Mouse (Mus musculus): ENCODE results near the gene Kcnn1. TPM values are rescaled to one million over a fixed set of nuclear protein-coding genes. Genes with fewer than 3 reads are reported as not detected.

The Kcnn1 gene
- polyA plus RNA-seq, 1 experiment from 2014 or later: 1.4 TPM

GRCm38 (mm10) chr8:70894385-70894720 lies 31.3 kb upstream of the Kcnn1 start:
- WGBS: 66% methylated on average over 2 of the region's 2 CpGs
- no peak for ATAC-seq (ENCODE audit: insufficient read depth, low FRiP score)
- H3K4me1 ChIP-seq (ENCODE audit: control insufficient read depth, insufficient read depth, low read length): peaks cover 21% of the 10 kb centered on the region

GRCm38 (mm10) chr8:70893656-70894384 lies 30.8 kb upstream of the Kcnn1 start:
- Histone ChIP-seq H3K4me1 (ENCODE audit: control insufficient read depth, insufficient read depth, low read length) (peaks cover 21% of the 10 kb centered on the region), H3K9ac (ENCODE audit: low read length) (no peak overlapping the region), H3K9me3 (replicated peaks; ENCODE audit: control insufficient read depth, low read length) (no peaks in the 10 kb centered on the region), H3K27me3 (ENCODE audit: control insufficient read depth, insufficient read depth, low read length) (peaks cover 29% of the 10 kb centered on the region), H3K27ac (ENCODE audit: low read length) (no peak overlapping the region), H3K4me3 (replicated peaks; ENCODE audit: low read length) (no peak overlapping the region), H3K36me3 (ENCODE audit: control insufficient read depth, insufficient read depth, low read length) (peaks cover 17% of the 10 kb centered on the region; the same call in 1 of the 2 replicates), H3K4me2 (ENCODE audit: low read depth, low read length) (no peak overlapping the region)
- ATAC-seq (ENCODE audit: insufficient read depth, low FRiP score): no peak
- 32% methylated on average over 12 of the region's 12 CpGs for WGBS

More at GRCm38 (mm10) chr8:70894385-70894720, 31.3 kb upstream of the Kcnn1 start:
- H3K9me3 ChIP-seq (replicated peaks; ENCODE audit: control insufficient read depth, low read length): no peaks in the 10 kb centered on the region
- peaks cover 17% of the 10 kb centered on the region; the same call in 1 of the 2 replicates for H3K36me3 ChIP-seq (ENCODE audit: control insufficient read depth, insufficient read depth, low read length)
- no peak overlapping the region for H3K4me2 ChIP-seq (ENCODE audit: low read depth, low read length)
- no peak overlapping the region for H3K9ac ChIP-seq (ENCODE audit: low read length)
- H3K27ac ChIP-seq (ENCODE audit: low read length): no peak overlapping the region
- no peak overlapping the region for H3K4me3 ChIP-seq (replicated peaks; ENCODE audit: low read length)
- H3K27me3 ChIP-seq (ENCODE audit: control insufficient read depth, insufficient read depth, low read length): peaks cover 29% of the 10 kb centered on the region

- Histone ChIP-seq H3K4me2 (ENCODE audit: low read depth, low read length) (peak overlapping the region; percentile 49), H3K9ac (ENCODE audit: low read length) (peak overlapping the region; percentile 63; the same call in 1 of the 2 replicates), H3K36me3 (ENCODE audit: control insufficient read depth, insufficient read depth, low read length) (peaks cover 17% of the 10 kb centered on the region; the same call in 1 of the 2 replicates), H3K4me1 (ENCODE audit: control insufficient read depth, insufficient read depth, low read length) (peaks cover 17% of the 10 kb centered on the region), H3K4me3 (replicated peaks; ENCODE audit: low read length) (peak overlapping the region; percentile 41), H3K27me3 (ENCODE audit: control insufficient read depth, insufficient read depth, low read length) (peaks cover 29% of the 10 kb centered on the region), H3K9me3 (replicated peaks; ENCODE audit: control insufficient read depth, low read length) (no peaks in the 10 kb centered on the region), H3K27ac (ENCODE audit: low read length) (no peak overlapping the region)
- ATAC-seq (ENCODE audit: insufficient read depth, low FRiP score): no peak
- whole genome bisulfite sequencing: 27% methylated on average over 20 of the region's 20 CpGs
Measured at GRCm38 (mm10) chr8:70892896-70893655, 30.0 kb upstream of the Kcnn1 start.

- Histone ChIP-seq H3K36me3 (ENCODE audit: control insufficient read depth, insufficient read depth, low read length) (peaks cover 17% of the 10 kb centered on the region; the same call in 1 of the 2 replicates), H3K4me3 (replicated peaks; ENCODE audit: low read length) (peak within 1 kb of the TSS; percentile 41), H3K27me3 (ENCODE audit: control insufficient read depth, insufficient read depth, low read length) (peaks cover 29% of the 10 kb centered on the region), H3K4me1 (ENCODE audit: control insufficient read depth, insufficient read depth, low read length) (peaks cover 16% of the 10 kb centered on the region), H3K27ac (ENCODE audit: low read length) (no peak within 1 kb of the TSS), H3K9ac (ENCODE audit: low read length) (peak within 1 kb of the TSS; percentile 63), H3K9me3 (replicated peaks; ENCODE audit: control insufficient read depth, low read length) (no peaks in the 10 kb centered on the region), H3K4me2 (ENCODE audit: low read depth, low read length) (peak within 1 kb of the TSS; percentile 49)
- no peak for ATAC-seq (ENCODE audit: insufficient read depth, low FRiP score)
- WGBS: 4% methylated on average over 79 of the region's 80 CpGs
Measured at GRCm38 (mm10) chr8:70892022-70892895, 29.2 kb upstream of the Kcnn1 start, which contains the start of gene Slc5a5. Gene Slc5a5, minus strand, starts transcription at chr8:70892757.

GRCm38 (mm10) chr8:70891356-70891755 lies 28.3 kb upstream of the Kcnn1 start:
- H3K27ac ChIP-seq (ENCODE audit: low read length): no peak overlapping the region
- peaks cover 15% of the 10 kb centered on the region for H3K4me1 ChIP-seq (ENCODE audit: control insufficient read depth, insufficient read depth, low read length)
- peaks cover 17% of the 10 kb centered on the region; the same call in 1 of the 2 replicates for H3K36me3 ChIP-seq (ENCODE audit: control insufficient read depth, insufficient read depth, low read length)
- H3K4me3 ChIP-seq (replicated peaks; ENCODE audit: low read length): peak overlapping the region; percentile 41
- H3K4me2 ChIP-seq (ENCODE audit: low read depth, low read length): peak overlapping the region; percentile 34
- no peaks in the 10 kb centered on the region for H3K9me3 ChIP-seq (replicated peaks; ENCODE audit: control insufficient read depth, low read length)
- H3K27me3 ChIP-seq (ENCODE audit: control insufficient read depth, insufficient read depth, low read length): peaks cover 29% of the 10 kb centered on the region
- WGBS: 10% methylated on average over 21 of the region's 21 CpGs
- 0 out of 2 replicates have a peak overlapping the region, but pooled peaks have one; percentile 63 for H3K9ac ChIP-seq (ENCODE audit: low read length)
- peak; percentile 82 for ATAC-seq (ENCODE audit: insufficient read depth, low FRiP score)

GRCm38 (mm10) chr8:70890656-70891055 lies 27.6 kb upstream of the Kcnn1 start:
- H3K4me2 ChIP-seq (ENCODE audit: low read depth, low read length): no peak overlapping the region
- peaks cover 17% of the 10 kb centered on the region; the same call in 1 of the 2 replicates for H3K36me3 ChIP-seq (ENCODE audit: control insufficient read depth, insufficient read depth, low read length)
- 93% methylated on average over 5 of the region's 5 CpGs for WGBS
- H3K9ac ChIP-seq (ENCODE audit: low read length): no peak overlapping the region
- no peak overlapping the region for H3K4me3 ChIP-seq (replicated peaks; ENCODE audit: low read length)
- peaks cover 29% of the 10 kb centered on the region for H3K27me3 ChIP-seq (ENCODE audit: control insufficient read depth, insufficient read depth, low read length)
- H3K4me1 ChIP-seq (ENCODE audit: control insufficient read depth, insufficient read depth, low read length): peaks cover 11% of the 10 kb centered on the region
- no peak overlapping the region for H3K27ac ChIP-seq (ENCODE audit: low read length)
- H3K9me3 ChIP-seq (replicated peaks; ENCODE audit: control insufficient read depth, low read length): no peaks in the 10 kb centered on the region
- ATAC-seq (ENCODE audit: insufficient read depth, low FRiP score): no peak

GRCm38 (mm10) chr8:70887669-70888068 lies 24.6 kb upstream of the Kcnn1 start:
- H3K27me3 ChIP-seq (ENCODE audit: control insufficient read depth, insufficient read depth, low read length): peaks cover 20% of the 10 kb centered on the region
- H3K4me2 ChIP-seq (ENCODE audit: low read depth, low read length): no peak overlapping the region
- H3K27ac ChIP-seq (ENCODE audit: low read length): no peak overlapping the region
- no peak overlapping the region for H3K4me3 ChIP-seq (replicated peaks; ENCODE audit: low read length)
- ATAC-seq (ENCODE audit: insufficient read depth, low FRiP score): no peak
- 6% methylated on average over 16 of the region's 18 CpGs for WGBS
- peaks cover 8% of the 10 kb centered on the region for H3K4me1 ChIP-seq (ENCODE audit: control insufficient read depth, insufficient read depth, low read length)
- no peaks in the 10 kb centered on the region for H3K36me3 ChIP-seq (ENCODE audit: control insufficient read depth, insufficient read depth, low read length)
- H3K9ac ChIP-seq (ENCODE audit: low read length): no peak overlapping the region
- no peaks in the 10 kb centered on the region for H3K9me3 ChIP-seq (replicated peaks; ENCODE audit: control insufficient read depth, low read length)

GRCm38 (mm10) chr8:70885612-70886011 lies 22.6 kb upstream of the Kcnn1 start:
- WGBS: 15% methylated on average over 12 of the region's 12 CpGs
- Histone ChIP-seq H3K27me3 (ENCODE audit: control insufficient read depth, insufficient read depth, low read length) (no peaks in the 10 kb centered on the region), H3K36me3 (ENCODE audit: control insufficient read depth, insufficient read depth, low read length) (no peaks in the 10 kb centered on the region), H3K27ac (ENCODE audit: low read length) (no peak overlapping the region), H3K9me3 (replicated peaks; ENCODE audit: control insufficient read depth, low read length) (no peaks in the 10 kb centered on the region), H3K4me2 (ENCODE audit: low read depth, low read length) (no peak overlapping the region), H3K9ac (ENCODE audit: low read length) (no peak overlapping the region), H3K4me1 (ENCODE audit: control insufficient read depth, insufficient read depth, low read length) (no peaks in the 10 kb centered on the region), H3K4me3 (replicated peaks; ENCODE audit: low read length) (no peak overlapping the region)
- ATAC-seq (ENCODE audit: insufficient read depth, low FRiP score): no peak

Data from stomach, embryonic 16.5 days (tissue).